Mouse (Mus musculus) lung, postnatal 4 days (tissue): Measurements from ENCODE around the gene Gsta2.
"Not testable (repeated sequence)": the region's sequence is repeated elsewhere in the genome, so short reads cannot be mapped to it uniquely, and the experiment has no call there.

Experiments used
- DNase-seq, 2 experiments: peaks; one replicate each; pipeline ENCODE4 v3.0.0; 2021

Gsta2 gene

DNA sequence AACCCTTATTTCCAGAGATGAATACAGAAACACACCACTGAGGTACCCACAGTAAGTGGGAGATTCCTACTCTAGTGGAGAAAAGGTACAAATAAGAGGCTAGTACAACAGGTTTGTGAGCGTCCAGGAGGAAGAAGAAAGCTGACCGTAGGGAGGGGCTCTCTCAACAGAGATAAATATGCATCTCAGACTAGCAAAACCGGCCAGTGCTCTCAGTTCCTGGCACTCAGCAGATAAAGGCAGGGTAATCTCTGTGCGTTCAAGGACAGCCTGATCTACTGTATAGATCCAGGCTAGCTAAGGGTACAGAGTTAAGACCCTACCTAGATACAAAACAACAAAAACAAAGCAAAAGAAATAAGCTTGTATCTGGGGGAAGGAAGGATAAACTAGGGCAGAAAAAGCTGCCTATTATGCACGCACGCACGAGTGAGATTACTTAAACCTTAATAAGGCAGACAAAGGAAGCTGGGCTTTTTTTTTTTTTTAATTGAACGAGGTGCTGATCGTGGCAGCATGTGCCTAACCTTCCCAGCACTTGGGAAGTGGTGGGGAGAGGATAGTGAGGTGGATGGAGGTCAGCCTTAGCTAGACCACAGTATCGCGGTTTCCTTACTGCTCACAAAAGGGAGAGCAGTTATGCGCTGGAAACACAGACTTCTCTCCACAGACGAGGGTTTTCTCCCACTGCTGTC is 10.4 kb upstream of the Gsta2 start:
- DNase-seq = no peak

DNA sequence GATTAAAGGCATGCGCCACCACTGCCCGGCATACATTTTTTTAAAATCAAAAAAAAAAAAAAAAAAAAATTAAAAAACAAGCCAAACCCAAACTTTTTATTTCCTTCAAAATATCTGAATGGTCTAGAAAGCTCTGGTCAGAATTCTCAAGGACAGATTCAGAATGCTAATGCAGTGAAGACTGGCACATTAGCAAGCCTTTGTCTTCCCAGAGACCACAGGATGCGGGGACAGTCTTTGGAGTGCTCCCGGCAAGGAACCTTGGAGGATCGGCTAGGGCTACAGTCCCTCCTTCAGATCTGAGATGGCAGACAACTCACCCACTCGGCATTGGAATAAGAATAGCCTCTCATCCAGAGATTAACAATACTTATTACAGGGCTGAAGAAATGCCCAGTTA is 9.1 kb upstream of the Gsta2 start:
- no peak for DNase-seq

DNA sequence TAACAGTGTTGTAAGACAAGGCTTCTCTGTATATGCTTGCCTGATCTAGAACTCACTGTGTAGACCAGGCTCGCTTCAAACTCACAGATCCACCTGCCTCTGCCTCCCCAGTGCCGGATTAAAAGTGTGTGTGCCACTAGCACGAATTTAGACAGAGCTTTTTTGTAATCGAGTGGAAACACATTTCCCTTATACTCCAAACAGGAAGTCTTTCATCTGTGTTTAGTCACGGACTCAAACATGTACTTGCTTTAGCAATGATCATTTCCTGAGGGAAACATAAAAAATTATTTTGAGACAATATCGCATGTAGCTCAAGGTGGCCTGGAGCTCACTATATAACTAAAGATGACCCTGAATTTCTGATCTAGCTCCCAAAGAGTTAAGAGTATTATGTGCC is 7.8 kb upstream of the Gsta2 start:
- no peak for DNase-seq

DNA sequence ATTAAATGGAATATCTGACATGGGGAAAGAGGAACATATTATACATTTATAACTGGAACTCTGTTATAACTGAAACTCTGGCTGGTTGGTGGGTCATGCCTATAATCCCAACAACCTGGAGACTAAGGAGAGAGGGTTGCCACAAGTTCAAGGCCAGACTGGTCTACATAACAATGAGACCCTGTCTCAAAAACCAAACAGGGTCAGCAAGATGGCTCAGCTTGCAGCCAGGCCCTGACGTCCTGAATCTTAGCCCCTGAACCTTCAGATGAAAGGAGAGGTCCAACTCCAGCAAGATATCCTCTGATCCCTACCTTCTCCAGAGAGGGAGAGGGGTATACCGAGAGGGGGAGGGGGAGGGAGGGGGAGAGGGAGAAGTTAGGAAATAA is 4.9 kb upstream of the Gsta2 start:
- DNase-seq = no peak

DNA sequence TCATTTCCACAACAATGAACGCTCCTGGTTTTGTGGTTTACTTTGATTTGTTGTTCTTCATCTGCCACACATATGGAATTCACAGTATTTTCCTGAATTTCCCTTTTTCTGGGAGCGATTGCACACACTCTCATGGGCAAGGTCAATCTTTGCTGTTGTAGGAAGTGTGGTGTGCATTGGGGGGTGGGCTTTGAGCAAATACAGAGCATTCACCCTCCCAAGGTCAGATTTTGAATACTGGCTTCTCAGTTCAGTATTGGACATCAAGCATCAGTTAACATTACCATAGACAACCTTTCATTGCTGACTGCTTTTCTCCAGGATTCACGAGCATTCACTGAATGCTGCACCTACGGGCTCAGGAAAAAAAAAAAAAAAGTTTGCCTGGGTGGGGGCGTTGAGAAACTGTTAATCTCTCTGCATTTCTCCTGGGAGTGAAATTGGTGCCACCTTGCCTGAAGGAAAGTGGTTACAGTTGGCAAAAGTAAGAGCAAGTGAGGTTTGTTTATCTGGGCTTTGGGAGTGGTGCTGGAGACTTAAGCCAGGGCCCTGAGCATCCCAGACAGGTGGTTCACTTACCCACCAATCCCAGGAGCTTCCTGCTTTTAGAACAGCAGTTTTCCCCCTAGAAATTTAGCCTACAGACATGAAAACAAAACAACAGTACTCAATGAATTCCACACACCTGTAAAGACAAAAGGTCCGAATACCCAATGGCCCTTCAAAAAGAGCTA is 4.3 kb upstream of the Gsta2 start:
- no peak for DNase-seq

DNA sequence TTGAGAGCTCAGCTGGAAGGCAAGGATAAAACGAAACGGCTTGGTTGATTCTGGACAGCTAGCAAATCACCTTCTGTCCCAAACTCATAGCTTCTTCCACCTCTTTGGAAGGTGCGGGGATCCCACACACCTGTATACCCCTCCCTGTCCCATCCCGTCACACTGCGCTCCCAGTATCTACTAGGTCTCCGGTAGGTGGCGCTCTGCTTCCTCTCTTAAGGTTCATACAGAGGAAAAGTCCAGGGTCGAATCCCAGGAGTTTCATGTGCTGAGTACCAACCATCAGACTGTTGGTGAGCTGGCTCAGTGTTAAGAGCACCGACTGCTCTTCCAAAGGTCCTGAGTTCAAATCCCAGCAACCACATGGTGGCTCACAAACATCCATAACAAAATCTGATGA is 2.5 kb upstream of the Gsta2 start:
- DNase-seq = peak; percentile 34 to 71

DNA sequence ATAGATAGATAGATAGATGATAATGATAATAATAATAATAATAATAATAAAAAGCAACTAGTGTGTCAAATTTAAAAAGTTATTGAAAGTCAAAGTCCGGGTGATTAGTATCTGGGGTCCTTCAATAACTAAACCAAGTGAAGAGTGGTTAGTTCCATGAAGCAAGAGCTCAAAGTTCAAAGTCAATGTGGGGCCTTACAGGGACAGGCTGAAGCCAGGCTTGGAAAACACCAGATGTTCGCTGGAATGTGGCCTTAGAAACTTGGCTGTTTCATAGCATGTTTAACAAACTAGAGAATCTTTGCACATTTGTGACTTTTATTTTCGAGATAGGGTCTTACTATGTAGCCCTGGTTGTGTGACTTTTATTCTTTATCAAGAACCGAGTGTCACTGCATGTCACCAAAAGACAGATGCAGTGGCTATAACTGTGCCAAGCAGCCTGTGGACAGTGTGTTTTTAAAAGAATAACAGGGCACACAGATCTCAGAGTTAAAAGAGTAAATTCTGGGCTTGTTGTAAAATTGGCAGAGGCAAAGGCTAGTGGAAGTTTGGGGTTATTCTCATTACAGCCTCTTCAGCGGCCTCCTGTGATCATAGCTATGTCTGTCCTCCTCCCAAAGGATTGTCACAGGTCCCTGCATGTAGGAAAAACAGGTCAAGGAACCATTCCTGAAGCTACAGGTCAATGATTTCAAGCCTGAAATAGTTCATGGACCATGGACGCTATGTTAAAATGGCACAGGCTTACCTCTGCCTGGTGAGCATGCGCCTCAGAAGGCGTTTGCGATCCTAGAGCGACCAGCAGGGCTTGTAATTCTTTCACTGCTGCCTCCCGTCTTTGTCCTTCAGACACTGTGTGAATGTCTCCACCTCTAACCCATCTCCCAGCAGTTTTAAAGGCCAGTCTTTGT is 666 bp downstream of the Gsta2 start:
- DNase-seq = no peak

DNA sequence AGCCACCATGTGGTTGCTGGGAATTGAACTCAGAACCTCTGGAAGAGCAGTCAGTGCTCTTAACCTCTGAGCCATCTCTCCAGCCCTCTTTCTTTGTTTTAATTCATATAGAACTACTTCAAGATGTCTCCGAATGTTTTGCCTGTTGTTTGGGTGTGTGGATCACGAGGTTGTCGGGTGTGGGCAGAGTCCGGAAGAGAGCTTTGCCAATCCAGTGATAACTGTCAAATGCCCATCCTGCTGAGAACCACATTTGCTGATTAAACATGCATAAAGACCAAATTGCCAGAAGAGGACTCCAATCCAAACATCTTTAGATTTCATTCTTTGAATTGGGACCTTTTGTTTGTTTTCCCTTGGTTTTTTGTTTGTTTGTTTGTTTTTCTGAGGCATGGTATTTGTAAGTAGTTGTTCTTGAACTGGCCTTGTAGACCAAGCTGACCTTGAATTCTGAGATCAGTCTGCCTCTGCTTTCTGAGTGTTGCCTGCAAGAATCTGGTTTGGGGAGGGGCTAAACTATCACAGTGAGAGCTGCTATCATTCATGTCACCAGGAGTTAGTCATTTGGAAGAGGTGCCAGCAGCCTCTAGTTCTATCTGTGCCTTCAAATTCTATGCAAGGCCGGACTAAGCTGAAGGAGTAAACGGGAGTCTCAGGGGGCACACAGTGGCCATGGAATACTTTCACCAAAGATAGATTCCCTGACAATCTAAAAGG is 3.9 kb downstream of the Gsta2 start:
- DNase-seq = no peak

DNA sequence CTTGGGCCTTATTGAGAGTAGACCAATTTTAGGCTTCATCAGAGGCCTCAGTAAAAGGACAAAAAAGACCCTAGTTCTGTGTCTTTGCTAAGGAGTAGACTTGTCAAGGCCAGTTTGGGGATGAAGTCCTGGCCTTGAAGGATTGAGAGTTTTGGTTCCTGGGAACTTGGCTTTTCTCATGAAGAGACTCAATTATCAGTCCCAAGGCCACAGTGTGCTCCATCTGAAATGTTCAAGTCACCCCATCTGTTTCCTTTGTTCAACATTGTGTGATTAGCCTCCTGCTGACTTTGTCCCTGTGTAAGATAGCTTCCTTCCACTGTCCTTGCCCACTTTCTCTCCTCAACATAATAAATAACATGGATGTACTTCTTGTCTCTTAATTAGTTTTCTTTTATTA is 5.6 kb downstream of the Gsta2 start:
- not testable (repeated sequence) for DNase-seq

DNA sequence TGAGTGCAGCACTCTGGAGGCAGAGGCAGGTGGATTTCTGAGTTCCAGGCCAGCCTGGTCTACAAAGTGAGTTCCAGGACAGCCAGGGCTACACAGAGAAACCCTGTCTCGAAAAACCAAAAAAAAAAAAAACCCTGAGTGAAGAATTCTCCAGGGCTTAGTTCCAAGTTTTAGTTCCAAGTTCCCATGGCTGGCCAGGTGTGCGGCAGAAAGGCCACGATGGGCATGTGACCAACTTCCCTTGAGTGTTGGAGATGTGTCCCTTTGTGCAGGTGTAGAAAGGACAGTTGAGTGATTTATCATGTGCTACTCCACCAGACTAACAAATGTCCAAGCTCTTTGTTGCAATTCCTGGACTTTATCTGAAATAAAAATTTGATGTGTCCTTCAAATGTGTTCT is 6.4 kb downstream of the Gsta2 start:
- DNase-seq = not testable (repeated sequence)

DNA sequence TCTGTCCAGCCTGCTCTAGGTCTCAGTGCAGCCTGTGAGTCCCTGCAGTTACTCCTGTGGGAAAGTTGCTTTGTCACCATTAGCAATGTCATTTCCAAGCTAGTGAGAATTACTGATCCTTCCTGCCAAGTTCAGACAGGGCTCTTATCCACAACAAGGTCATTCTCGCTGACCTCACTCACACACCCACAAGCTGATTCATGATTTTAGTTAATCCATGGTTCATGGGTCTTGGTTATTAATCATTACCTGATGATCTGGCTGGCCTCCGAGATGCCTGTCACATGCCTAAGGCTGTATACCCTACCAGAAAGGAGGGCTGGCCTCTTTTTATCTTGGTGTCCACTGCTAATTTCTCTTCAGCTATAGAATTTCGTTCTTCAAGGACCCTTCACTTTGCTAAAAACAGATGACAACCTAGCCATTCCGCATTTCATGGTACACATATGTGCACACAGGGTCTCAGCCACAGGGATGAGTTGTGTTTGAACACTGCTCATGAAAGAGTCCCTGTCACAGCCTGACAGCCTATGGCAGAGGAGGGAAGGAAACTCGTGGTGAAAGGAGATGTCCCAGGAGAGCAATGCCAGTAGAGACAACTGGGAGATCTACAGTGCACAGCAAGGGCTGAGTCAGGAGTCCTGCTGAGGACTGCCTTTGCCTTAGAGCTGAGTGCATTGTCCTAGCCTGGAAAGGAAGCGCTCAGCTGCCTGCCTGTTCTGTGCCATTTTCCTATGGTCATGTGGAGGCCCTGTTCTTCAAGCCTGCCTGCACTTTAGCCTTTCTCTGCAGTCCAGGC is 7.2 kb downstream of the Gsta2 start:
- DNase-seq = not testable (repeated sequence)

DNA sequence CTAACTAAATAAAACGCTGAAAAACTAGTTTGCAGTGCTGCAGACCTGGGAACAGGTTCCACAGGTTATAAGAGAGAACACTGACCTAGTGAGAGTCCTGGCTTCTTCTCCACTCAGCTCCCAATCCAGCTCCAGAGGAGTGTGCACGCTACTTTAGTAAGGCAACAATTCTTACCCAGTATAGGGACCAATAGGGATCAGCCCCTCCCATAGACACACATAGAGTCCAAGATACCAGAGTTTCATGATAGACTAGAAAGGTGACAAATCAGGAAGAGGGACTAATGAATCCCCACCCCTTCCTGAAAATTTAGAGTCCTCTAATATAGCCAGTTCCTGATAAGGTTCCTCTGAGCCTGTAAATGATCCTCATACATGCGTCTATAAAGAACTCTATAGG is 8.6 kb downstream of the Gsta2 start:
- DNase-seq = no peak

DNA sequence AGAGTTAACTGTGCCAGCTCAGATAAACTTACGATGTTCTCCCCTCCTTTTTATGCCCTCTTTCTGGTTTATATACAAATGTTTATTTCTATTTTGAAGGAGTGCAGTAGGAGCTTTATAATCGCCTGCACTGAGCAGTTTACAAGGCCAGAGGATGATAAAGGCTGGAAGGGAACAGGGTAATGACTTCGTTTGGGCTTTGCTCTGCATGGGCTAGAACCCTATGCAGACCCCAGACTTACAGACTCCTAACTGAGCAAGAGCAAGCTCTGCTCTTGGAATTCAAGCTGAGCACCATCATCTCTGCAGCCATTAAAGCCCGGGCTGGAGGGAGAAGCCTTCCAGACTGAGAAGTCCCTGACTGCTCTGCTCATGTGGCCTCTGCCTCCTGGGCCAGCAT is 10.4 kb downstream of the Gsta2 start:
- DNase-seq = not testable (repeated sequence)

DNA sequence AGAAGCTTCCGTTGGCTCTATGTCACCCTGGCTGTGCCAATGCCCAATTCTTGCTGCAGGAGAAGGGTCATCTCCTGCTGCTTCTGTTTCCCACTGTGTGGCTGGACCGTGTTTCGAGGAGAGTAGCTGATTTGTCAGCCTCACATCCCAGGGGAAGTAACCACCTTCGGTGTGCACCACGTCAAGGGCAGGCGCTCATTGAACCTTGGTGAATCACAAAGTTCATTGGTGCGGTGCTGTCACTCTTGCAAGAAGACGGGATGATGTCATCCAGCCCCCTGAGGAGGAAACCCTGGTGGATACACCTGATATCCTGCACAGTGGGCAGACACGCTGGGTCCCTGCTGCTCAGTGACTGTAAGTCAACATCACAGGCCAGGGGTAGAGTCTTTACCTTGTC is 12.5 kb downstream of the Gsta2 start:
- not testable (repeated sequence) for DNase-seq

DNA sequence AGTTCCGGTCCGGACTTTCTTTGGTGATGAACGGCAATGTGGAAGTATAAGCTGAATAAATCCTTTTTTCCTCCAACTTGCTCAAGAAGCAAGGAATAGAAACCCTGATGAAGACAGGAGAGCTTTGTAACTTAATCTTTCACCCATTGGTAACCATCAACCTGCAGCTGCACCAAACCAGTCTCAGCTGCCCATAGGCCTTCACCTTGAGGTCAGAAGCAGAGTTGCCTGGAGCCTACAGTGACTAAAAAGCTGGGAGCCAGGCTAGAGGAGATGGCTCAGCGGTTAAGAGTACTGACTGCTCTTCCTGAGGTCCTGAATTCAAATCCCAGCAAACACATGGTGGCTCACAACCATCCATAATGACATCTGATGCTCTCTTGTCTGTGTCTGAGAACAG is 13.1 kb downstream of the Gsta2 start:
- DNase-seq = not testable (repeated sequence)

DNA sequence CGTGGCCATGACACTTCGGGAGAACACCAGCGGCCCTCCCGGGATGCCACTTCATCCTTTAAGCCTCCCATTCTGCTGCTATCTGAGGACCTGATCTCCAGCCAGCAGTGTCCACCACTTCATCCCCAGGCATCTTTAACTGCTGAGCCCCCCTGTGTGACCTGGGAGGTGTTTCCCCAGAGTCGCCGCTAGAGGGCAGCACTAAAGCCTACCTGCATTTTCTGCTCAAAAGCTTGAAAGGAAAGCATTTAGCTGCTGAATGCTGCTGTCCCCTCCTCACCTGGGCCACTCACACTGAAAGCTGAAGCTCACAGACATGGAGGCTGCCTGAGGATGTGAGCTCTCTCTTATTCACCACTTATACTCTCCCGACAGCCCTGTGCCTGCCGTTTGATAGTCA is 15.3 kb downstream of the Gsta2 start:
- peak; percentile 26 to 44 for DNase-seq

DNA sequence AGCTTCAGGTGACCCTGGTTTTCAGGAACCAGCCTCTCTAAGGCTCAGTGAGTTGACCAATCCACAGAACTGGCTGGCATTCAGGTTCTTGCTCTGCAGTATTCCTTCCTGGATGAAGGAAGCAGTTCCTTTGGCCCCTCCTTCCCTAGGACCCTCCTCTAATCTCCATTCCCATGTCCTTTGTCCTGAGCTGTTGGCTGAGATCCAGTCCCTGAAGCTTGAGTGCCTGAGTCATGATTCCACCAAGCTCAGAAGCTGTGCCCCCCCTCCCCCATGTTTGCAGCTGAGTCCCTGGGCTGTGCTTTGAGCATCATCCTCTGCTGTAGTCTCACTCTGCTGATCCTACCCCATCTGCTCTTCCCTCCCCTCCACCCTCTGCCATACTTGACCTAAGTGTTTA is 18.5 kb downstream of the Gsta2 start:
- DNase-seq = not testable (repeated sequence)

DNA sequence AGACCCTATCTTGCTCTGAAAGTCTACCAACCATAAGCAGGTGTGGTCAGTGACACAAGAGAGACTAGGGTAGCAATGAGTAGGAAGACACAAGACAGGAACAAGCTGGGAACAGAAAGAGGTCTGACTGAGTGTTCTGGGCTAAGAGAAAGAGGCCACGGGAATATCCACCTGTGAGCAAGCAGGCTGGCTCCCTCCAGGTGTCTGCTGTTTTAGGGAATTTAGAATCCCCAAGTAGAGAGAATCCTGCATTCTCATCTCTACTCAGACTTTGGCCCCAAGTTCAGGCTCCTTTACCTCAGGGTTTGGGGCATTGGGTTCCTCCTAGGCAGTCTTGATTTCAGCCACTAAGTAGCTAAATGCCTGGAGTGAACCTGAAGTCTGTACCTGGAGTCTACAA is 28.3 kb downstream of the Gsta2 start, which contains the start of gene Omt2b:
Gene Omt2b (plus strand): TSS at position 301 of the 400 bp plus-strand sequence.
- not testable (repeated sequence) for DNase-seq

DNA sequence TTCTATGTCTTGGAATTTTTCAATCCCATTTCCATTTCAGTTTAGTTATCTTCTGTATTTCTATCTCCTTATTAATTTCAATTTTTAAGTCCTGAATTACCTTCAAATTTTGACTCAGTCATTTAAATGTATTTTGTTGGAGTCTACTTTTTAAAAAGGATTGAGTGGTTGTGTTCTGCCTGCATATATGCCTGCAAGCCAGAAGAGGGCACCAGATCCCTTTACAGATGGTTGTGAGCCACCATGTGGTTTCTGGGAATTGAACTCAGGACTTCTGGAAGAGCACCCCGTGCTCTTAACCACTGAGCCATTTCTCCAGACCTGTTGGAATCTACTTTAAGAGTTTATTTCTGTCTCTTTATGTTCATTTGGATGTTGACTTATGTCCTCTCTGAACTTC is 36.1 kb downstream of the Gsta2 start:
- DNase-seq = no peak

DNA sequence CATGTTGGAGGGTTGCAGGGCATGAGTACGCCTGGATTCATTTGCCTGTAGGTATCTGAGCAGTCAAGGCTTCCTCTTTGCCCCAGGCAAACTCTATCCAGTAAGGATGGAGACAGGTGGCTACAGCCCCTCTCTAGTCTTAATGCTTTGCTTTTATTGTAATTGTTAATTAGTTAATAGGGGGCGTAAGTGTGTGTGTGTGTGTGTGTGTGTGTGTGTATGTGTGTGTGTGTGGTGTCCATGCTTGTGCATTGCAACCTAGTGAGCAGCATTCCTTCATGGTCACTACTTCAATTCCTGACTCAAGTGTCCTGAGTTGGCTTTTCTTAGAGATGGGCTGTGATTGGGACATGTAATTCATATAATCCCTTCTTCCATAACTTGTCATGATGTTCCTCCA is 40.9 kb downstream of the Gsta2 start, which contains the start of gene Omt2a:
Gene Omt2a (minus strand): TSS at position 101 of the 400 bp plus-strand sequence.
- no peak for DNase-seq

DNA sequence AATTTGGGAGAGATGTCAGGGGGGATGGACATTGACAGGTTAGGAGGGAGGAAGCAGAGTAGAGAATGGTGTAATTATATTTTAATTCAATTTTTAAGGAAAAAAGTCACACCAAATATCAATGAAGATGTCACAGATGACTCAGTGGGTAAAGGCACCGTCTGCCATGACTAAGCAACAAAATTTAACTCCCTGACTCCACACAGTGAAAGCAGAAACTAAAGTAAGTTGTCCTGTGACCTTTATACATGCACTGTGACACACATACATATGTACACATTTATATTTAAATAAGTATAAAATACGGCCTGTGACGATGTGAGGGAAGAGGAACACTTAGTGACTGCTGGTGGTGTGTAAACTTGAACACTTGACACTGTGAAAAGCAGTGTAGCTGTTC is 47.5 kb downstream of the Gsta2 start:
- not testable (repeated sequence) for DNase-seq

DNA sequence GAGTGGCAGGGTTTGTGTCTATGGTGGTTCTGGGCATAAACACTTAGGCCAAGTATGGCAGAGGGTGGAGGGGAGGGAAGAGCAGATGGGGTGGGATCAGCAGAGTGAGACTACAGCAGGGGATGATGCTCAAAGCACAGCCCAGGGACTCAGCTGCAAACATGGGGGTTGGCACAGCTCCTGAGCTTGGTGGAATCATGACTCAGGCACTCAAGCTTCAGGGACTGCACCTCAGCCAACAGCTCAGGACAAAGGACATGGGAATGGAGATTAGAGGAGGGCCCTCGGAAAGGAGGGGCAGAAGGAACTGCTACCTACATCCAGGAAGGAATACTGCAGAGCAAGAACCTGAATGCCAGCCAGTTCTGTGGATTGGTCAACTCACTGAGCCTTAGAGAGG is 56.4 kb downstream of the Gsta2 start:
- DNase-seq = not testable (repeated sequence)
